Mouse (Mus musculus) E14TG2a.4 (cell line): ENCODE measurements around the gene Hist1h2ae.
"Not testable (repeated sequence)": the region's sequence is repeated elsewhere in the genome, so short reads cannot be mapped to it uniquely, and the experiment has no call there.

Experiments used
- H3K27me3 ChIP-seq: 2 replicates; pipeline ENCODE4 v1.6.1; 2014; ENCODE audit warnings: low read length, control low read depth; ENCODE audit not compliant: insufficient read depth
- H3K36me3 ChIP-seq: 2 replicates; pipeline ENCODE4 v1.6.1; 2014; ENCODE audit warnings: low read length, control low read depth; ENCODE audit not compliant: insufficient read depth
- H3K4me1 ChIP-seq: replicated peaks from 2 replicates; pipeline ENCODE4 v1.6.1; 2014; ENCODE audit warnings: low read depth, low read length, control low read depth
- H3K4me3 ChIP-seq: replicated peaks from 2 replicates; pipeline ENCODE4 v1.5.1; 2014; ENCODE audit warnings: mild to moderate bottlenecking, low read length
- H3K9me3 ChIP-seq: 2 replicates; pipeline ENCODE4 v1.6.1; 2014; ENCODE audit warnings: low read length, control low read depth
- CTCF ChIP-seq: conservative IDR thresholded peaks from 2 replicates; pipeline ENCODE4 v1.5.1; 2014; ENCODE audit warnings: low read length
- NANOG ChIP-seq: IDR thresholded peaks from 2 replicates; pipeline ENCODE4 v1.6.1; 2014; ENCODE audit warnings: borderline replicate concordance, low read length, mixed read lengths
- POU5F1 ChIP-seq: IDR thresholded peaks from 2 replicates; pipeline ENCODE4 v1.6.1; 2014; ENCODE audit warnings: low read length, borderline replicate concordance

Hist1h2ae gene

GRCm38 (mm10) chr13:23603182-23603699 is 32.2 kb upstream of the Hist1h2ae start:
- Histone ChIP-seq H3K36me3 (no peaks in the 10 kb centered on the region), H3K9me3 (no peaks in the 10 kb centered on the region), H3K4me3 (no peak overlapping the region), H3K27me3 (peaks cover 6% of the 10 kb centered on the region; the same call in 1 of the 2 replicates), H3K4me1 (no peaks in the 10 kb centered on the region)
- no peak for TF ChIP-seq POU5F1
- no peak for TF ChIP-seq NANOG
- TF ChIP-seq CTCF = no peak

DNA sequence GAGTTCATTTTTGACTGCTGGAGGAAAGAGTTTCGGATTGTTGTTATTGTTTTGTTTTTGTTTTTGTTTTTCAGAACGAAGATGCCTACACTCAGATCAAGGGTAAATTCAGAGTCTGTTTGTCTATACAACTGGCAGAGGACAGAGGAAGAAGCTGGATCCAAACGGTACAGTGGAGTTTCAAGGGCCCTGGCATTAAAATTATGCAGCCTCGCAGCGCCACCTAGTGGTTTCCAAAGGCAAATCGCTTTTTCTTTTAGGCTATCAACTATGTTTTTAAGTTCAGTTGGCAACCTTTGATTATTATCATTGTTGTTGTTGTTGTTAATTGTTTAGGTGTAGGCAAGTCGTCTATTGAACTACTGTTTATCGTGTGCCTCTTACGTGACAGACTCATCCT is 26.9 kb upstream of the Hist1h2ae start:
- no peaks in the 10 kb centered on the region for H3K36me3 ChIP-seq
- H3K4me3 ChIP-seq = no peak overlapping the region
- peaks cover 14% of the 10 kb centered on the region for H3K9me3 ChIP-seq
- TF ChIP-seq POU5F1 (no peak), NANOG (no peak), CTCF (peak; percentile 65)
- peaks cover 40% of the 10 kb centered on the region for H3K4me1 ChIP-seq
- H3K27me3 ChIP-seq = no peaks in the 10 kb centered on the region

GRCm38 (mm10) chr13:23595622-23596372 is 24.8 kb upstream of the Hist1h2ae start:
- Histone ChIP-seq H3K4me1 (peaks cover 47% of the 10 kb centered on the region), H3K36me3 (no peaks in the 10 kb centered on the region), H3K9me3 (peaks cover 33% of the 10 kb centered on the region), H3K27me3 (no peaks in the 10 kb centered on the region), H3K4me3 (no peak overlapping the region)
- TF ChIP-seq CTCF (no peak), NANOG (peak; percentile 22; the same call in 1 of the 2 replicates), POU5F1 (no peak)

DNA sequence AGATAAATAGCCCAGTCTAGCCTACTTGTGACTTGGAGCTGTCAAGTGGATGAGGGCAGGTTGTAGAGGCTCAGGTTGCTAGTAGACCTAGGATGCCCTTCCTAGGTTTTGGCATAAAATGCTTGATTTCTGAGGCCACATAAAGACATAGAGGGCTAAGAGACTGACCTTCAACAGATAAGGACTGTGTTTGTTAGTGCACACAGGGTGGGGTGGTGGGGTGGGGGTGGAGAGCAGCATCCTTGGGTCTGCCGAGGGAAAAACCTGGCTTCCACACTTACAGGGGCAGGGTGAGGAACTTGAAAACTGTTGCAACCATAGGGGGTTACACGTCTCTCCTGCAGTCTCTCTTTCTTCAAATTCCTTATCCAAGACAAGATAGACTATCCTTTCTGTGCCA is 24.2 kb upstream of the Hist1h2ae start:
- Histone ChIP-seq H3K4me3 (no peak overlapping the region), H3K27me3 (no peaks in the 10 kb centered on the region), H3K9me3 (peaks cover 36% of the 10 kb centered on the region), H3K36me3 (no peaks in the 10 kb centered on the region), H3K4me1 (peaks cover 47% of the 10 kb centered on the region)
- TF ChIP-seq NANOG (no peak), POU5F1 (no peak), CTCF (no peak)

DNA sequence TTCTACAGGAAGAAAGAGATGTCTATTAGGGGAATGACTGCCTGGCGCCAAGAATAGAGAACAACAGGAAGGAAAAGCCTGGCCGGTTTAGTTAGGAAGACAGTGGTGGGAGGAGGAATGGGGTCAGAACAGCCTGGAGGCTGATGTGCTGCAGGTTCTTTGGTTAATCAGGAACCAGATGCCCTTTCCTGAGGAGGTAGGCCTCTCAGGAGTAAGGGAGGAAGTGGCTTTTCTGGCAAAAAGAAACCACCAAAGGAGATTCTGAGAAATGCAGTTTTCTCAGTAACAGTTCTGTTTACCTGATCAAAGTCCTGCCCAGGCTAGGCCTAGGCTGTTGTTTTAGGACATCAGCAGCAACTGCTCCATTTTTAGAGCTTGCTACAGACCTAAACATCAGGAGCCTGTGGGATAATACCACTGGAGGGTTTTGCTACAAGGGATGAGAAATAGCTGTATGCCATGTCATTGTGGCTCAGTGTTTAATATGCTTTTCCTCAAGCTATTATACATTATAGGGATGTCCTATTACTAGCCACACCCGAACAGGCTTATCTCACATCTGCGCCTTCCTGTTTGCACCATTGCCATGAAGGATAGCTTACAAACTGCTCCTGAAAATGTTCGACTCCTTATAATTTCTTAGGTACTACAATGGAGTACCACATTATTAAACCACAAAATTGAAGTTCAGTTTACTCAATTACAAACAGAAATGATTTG is 22.2 kb upstream of the Hist1h2ae start:
- Histone ChIP-seq H3K36me3 (no peaks in the 10 kb centered on the region), H3K9me3 (peaks cover 36% of the 10 kb centered on the region), H3K4me1 (peaks cover 58% of the 10 kb centered on the region), H3K27me3 (no peaks in the 10 kb centered on the region), H3K4me3 (no peak overlapping the region)
- TF ChIP-seq NANOG (no peak), CTCF (no peak), POU5F1 (no peak)

- Histone ChIP-seq H3K36me3 (no peaks in the 10 kb centered on the region), H3K4me3 (no peak overlapping the region), H3K9me3 (peaks cover 36% of the 10 kb centered on the region), H3K4me1 (peaks cover 61% of the 10 kb centered on the region), H3K27me3 (no peaks in the 10 kb centered on the region)
- TF ChIP-seq NANOG = no peak
- no peak for TF ChIP-seq CTCF
- no peak for TF ChIP-seq POU5F1
Measured at GRCm38 (mm10) chr13:23592614-23593013, 21.6 kb upstream of the Hist1h2ae start.

GRCm38 (mm10) chr13:23591886-23592285 is 20.9 kb upstream of the Hist1h2ae start:
- not testable (repeated sequence) for H3K27me3 ChIP-seq, H3K4me3 ChIP-seq, H3K36me3 ChIP-seq
- H3K4me1 ChIP-seq = peaks cover 61% of the 10 kb centered on the region
- H3K9me3 ChIP-seq = peaks cover 36% of the 10 kb centered on the region

- Histone ChIP-seq H3K4me3 (no peak overlapping the region), H3K36me3 (no peaks in the 10 kb centered on the region), H3K4me1 (peaks cover 59% of the 10 kb centered on the region), H3K27me3 (no peaks in the 10 kb centered on the region), H3K9me3 (peaks cover 36% of the 10 kb centered on the region)
- TF ChIP-seq CTCF = no peak
- no peak for TF ChIP-seq POU5F1
- no peak for TF ChIP-seq NANOG
Measured at GRCm38 (mm10) chr13:23591206-23591605, 20.2 kb upstream of the Hist1h2ae start.
